Mouse (Mus musculus): Measurements from ENCODE around the gene Hydin.

DNA sequence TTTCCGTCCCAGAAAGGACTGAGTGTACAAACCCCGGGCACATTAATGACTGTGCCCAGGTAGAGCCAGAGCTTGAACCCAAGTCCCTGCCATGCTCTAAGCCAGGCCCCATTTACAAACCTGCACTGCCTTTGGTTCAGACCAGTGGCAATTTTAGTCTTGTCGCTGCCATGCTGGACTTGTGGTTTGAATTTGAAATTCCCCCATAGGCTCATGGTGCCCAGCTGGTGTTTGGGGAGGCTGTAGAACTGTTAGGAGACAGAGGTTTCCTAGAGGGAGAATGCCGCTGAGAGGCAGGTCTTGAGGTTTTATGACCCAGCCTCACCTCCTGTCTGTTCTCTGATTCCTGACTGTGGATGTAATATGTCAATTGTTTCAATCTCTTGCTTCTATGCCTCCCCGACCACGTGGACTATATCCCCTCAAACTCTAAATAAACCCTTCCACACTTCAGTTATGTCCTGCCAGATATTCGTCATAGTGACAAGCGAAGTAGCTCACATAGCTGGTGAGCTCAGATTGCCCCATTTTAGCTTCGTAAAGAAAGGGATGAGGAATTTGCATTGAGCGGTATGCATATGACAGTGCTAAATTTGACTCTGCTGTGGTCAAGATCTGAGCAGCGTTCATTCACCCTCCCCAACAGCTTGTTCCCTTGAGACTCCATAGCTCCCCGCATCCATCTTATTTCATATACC is 79.1 kb downstream of the Hydin start:
- TF ChIP-seq USF1 (IDR thresholded peaks at IDR 0.05; ENCODE audit: low read depth, low read length), result no peak
- TF ChIP-seq TBP (IDR thresholded peaks at IDR 0.05; ENCODE audit: low read depth, low read length), result no peak
- no peak for TF ChIP-seq POLR2A (IDR thresholded peaks at IDR 0.05; ENCODE audit: control insufficient read depth in 1 of 2, insufficient read depth in 1 of 2, low read depth in 1 of 2, low read length in 2 of 2, poor library complexity in 1 of 2)
- no peak for TF ChIP-seq CHD2 (IDR thresholded peaks at IDR 0.05; ENCODE audit: low read length)
- TF ChIP-seq MXI1 (IDR thresholded peaks at IDR 0.05; ENCODE audit: low read depth, low read length), result no peak

All from MEL (cell line).